In the genomic region with DNA sequence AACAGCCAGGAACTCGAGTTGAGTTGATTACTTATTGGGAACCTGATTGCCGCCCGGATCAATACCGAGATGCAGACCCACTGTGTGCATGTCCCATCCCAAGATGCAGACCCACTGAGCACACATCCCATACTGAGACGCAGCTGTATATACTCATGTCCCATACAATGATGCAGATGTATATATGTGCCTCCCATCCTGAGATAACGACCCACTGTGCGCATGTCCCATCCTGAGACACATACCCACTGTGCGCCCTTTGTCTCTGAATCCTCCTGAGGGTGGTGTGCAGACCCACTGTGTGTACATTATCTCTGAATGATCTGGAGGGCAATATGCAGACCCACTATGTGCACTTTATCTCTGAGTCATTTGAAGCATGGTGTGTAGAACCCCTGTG, we compare ENCODE assay signal across 32 mouse cellular contexts. TPM values are rescaled to one million over a fixed set of nuclear protein-coding genes. Genes with fewer than 3 reads are reported as not detected.
DNase-seq lines count a peak whose midpoint lies in the region; ATAC-seq and TF ChIP-seq lines count a peak whose summit lies in the region.
"Had no signal": no experiment of that assay in that cellular context is flagged by ENCODE, and none has a peak within 500 bp of the region (broad histone marks: within the 10 kb centered on the region; RNA-seq: fewer than 3 reads in every experiment).

No protein-coding gene starts in this region.

- no peak overlapping the region for H3K4me3 ChIP-seq in heart, embryonic 11.5 days (ENCODE audit: low read depth, low read length)
- no peak overlapping the region for H3K4me3 ChIP-seq in ES-E14 (ENCODE audit: insufficient read depth in 1 of 2, low read depth in 1 of 2, low read length in 2 of 2, poor library complexity in 1 of 2, severe bottlenecking in 1 of 2)
- H3K4me3 ChIP-seq: forebrain, embryonic 15.5 days; heart, embryonic 12.5 days; hindbrain, embryonic 12.5 days had no signal

- 92% methylated on average over 8 of the region's 8 CpGs for WGBS in heart, embryonic 11.5 days (ENCODE audit: insufficient replicate concordance)

- H3K4me1 ChIP-seq in heart, embryonic 11.5 days (ENCODE audit: control insufficient read depth, insufficient read depth, low read length) = no peaks in the 10 kb centered on the region
- H3K4me1 ChIP-seq in ES-E14 (ENCODE audit: control insufficient read depth in 2 of 2, insufficient read depth in 2 of 2, low read length in 2 of 2, poor library complexity in 1 of 2) = no peaks in the 10 kb centered on the region
- H3K4me1 ChIP-seq: forebrain, embryonic 15.5 days; heart, embryonic 12.5 days; hindbrain, embryonic 12.5 days had no signal

- H3K9ac ChIP-seq in heart, embryonic 11.5 days (ENCODE audit: low read depth, low read length) = no peak overlapping the region
- no peak overlapping the region for H3K9ac ChIP-seq in ES-E14 (ENCODE audit: insufficient read depth, low read depth, low read length, poor library complexity, severe bottlenecking)
- H3K9ac ChIP-seq: forebrain, embryonic 15.5 days; heart, embryonic 12.5 days; hindbrain, embryonic 12.5 days had no signal

- H3K27ac ChIP-seq in heart, embryonic 11.5 days (ENCODE audit: low read depth, low read length) = no peak overlapping the region
- H3K27ac ChIP-seq in ES-E14 (ENCODE audit: insufficient read depth, low read depth, low read length, poor library complexity, severe bottlenecking) = no peak overlapping the region
- H3K27ac ChIP-seq: forebrain, embryonic 15.5 days; hindbrain, embryonic 12.5 days had no signal

- H3K36me3 ChIP-seq in heart, embryonic 11.5 days (ENCODE audit: control insufficient read depth, insufficient read depth, low read length) = no peaks in the 10 kb centered on the region
- H3K36me3 ChIP-seq in ES-E14 (ENCODE audit: control insufficient read depth, insufficient read depth, low read length, poor library complexity, severe bottlenecking) = no peaks in the 10 kb centered on the region
- H3K36me3 ChIP-seq: forebrain, embryonic 15.5 days; heart, embryonic 12.5 days; hindbrain, embryonic 12.5 days had no signal

- peaks cover 16% of the 10 kb centered on the region for H3K9me3 ChIP-seq in heart, embryonic 11.5 days (replicated peaks; ENCODE audit: control insufficient read depth, low read length)
- H3K9me3 ChIP-seq in ES-E14 (ENCODE audit: control insufficient read depth, insufficient read depth, low read depth, low read length) = no peaks in the 10 kb centered on the region

- H3K27me3 ChIP-seq in heart, embryonic 11.5 days (ENCODE audit: control insufficient read depth, insufficient read depth, low read length) = no peaks in the 10 kb centered on the region
- H3K27me3 ChIP-seq: forebrain, embryonic 15.5 days; heart, embryonic 12.5 days; hindbrain, embryonic 12.5 days; Patski had no signal

- no peak overlapping the region for H3K4me2 ChIP-seq in heart, embryonic 11.5 days
- H3K4me2 ChIP-seq: forebrain, embryonic 15.5 days; heart, embryonic 12.5 days; hindbrain, embryonic 12.5 days had no signal

- in situ Hi-C loops in ES-E14 (cut with MboI; ENCODE audit: low sequenced_read_pairs in 2 of 2, unreplicated experiment in 2 of 2) = no loop called here

- peak; percentile 73 for DNase-seq in heart, adult 11 months
- DNase-seq in retina, postnatal 1 day = peak; percentile 17
- DNase-seq in retina, embryonic 14.5 days (ENCODE audit: low spot score) = no peak
- DNase-seq in ES-E14 (ENCODE audit: low read depth, low spot score) = peak; percentile 6
- DNase-seq in left cerebral cortex, adult 9 months (ENCODE audit: low spot score in 2 of 2) = no peak
- DNase-seq: adrenal gland, adult 8-10 months; cerebellum, adult 18-20 months; cerebellum, postnatal 36 days; heart, postnatal 10 days; kidney, postnatal 25 days; lung, postnatal 4 days; thymus, adult 18-20 months had no signal

- ATAC-seq in heart, embryonic 11.5 days (replicated peaks; ENCODE audit: insufficient number of reproducible peaks, low FRiP score, low TSS enrichment) = no peak
- 0 out of 2 replicates have a peak, but pooled peaks have one; percentile 22 for ATAC-seq in megakaryocyte-erythroid progenitor cell, adult 5-6 weeks (replicated peaks; ENCODE audit: low FRiP score, low TSS enrichment, poor library complexity, severe bottlenecking)
- ATAC-seq in cerebellum, adult (ENCODE audit: insufficient number of reproducible peaks, low FRiP score, low TSS enrichment) = no peak
- ATAC-seq: activated CD4-positive, CD25-positive, alpha-beta regulatory T cell, adult 4 months; forebrain, embryonic 15.5 days; inflammation-experienced regulatory T-cells, adult 6 months; Patski had no signal

TF ChIP-seq in ES-E14, 5 proteins besides CTCF, POLR2A, EP300 and RAD21:
- TF ChIP-seq ZNF384 (IDR thresholded peaks at IDR 0.05; ENCODE audit: low read depth, low read length) (no peak), MAFK (IDR thresholded peaks at IDR 0.05; ENCODE audit: insufficient read depth, low read depth, low read length) (no peak)

RNA-seq across cellular contexts. Expression of gene Vmn2r88, which starts 22.9 kb away (rescaled TPM):
- not detected in 2 replicates for polyA plus RNA-seq in heart, embryonic 11.5 days (2014; fragmentation: Nextera tagmentation; extraction: Ambion mirVana)
- not detected in 2 replicates for total RNA-seq in ES-E14 (2012; rRNA removed)
- total RNA-seq in megakaryocyte-erythroid progenitor cell, adult 5-6 weeks (2014; fragmentation: Nextera tagmentation) = not detected in 2 replicates
- total RNA-seq in megakaryocyte-erythroid progenitor cell, adult 5-6 weeks (2017) = not detected in 2 replicates
- total RNA-seq: adrenal gland, adult 8-10 months; gastrocnemius, adult 8-10 months; heart, postnatal 10 days; left cerebral cortex, adult 18-20 months; left cerebral cortex, postnatal 36 days; liver, adult 2 months; midbrain, postnatal 0 days; neutrophil, adult 5-6 weeks had no signal
- polyA plus RNA-seq: activated CD4-positive, CD25-positive, alpha-beta regulatory T cell, adult 4 months; forebrain, embryonic 15.5 days; gonadal fat pad, adult 2 months; heart, embryonic 12.5 days; hindbrain, embryonic 12.5 days; inflammation-experienced regulatory T-cells, adult 6 months; kidney, embryonic 14.5 days; liver, adult 2 months; liver, embryonic 16.5 days; lung, embryonic 16.5 days; midbrain, postnatal 0 days; Patski; spleen, adult 2 months had no signal

RNA-seq across cellular contexts. Expression of gene Gm7247, which starts 26.2 kb away (rescaled TPM):
- polyA plus RNA-seq in heart, embryonic 11.5 days (2014; fragmentation: Nextera tagmentation; extraction: Ambion mirVana) = not detected in 2 replicates
- not detected in 2 replicates for total RNA-seq in ES-E14 (2012; rRNA removed)
- not detected in 2 replicates for total RNA-seq in megakaryocyte-erythroid progenitor cell, adult 5-6 weeks (2014; fragmentation: Nextera tagmentation)
- total RNA-seq in megakaryocyte-erythroid progenitor cell, adult 5-6 weeks (2017) = not detected in 2 replicates
- total RNA-seq: adrenal gland, adult 8-10 months; gastrocnemius, adult 8-10 months; heart, postnatal 10 days; left cerebral cortex, adult 18-20 months; left cerebral cortex, postnatal 36 days; liver, adult 2 months; midbrain, postnatal 0 days; neutrophil, adult 5-6 weeks had no signal
- polyA plus RNA-seq: activated CD4-positive, CD25-positive, alpha-beta regulatory T cell, adult 4 months; forebrain, embryonic 15.5 days; gonadal fat pad, adult 2 months; heart, embryonic 12.5 days; hindbrain, embryonic 12.5 days; inflammation-experienced regulatory T-cells, adult 6 months; kidney, embryonic 14.5 days; liver, adult 2 months; liver, embryonic 16.5 days; lung, embryonic 16.5 days; midbrain, postnatal 0 days; Patski; spleen, adult 2 months had no signal

Comparison
In these comparisons a context has a peak if more than half of its experiments do, and no peak if none do; other contexts are left out.
1. DNase-seq: peak in heart, adult 11 months (single experiment), retina, postnatal 1 day (single experiment) and ES-E14 (single experiment); none in retina, embryonic 14.5 days (single experiment) and left cerebral cortex, adult 9 months (0 of 2).